Mouse (Mus musculus): ENCODE measurements at regions not wholly inside any gene's neighbourhood (a gene's known extent, or its start where the extent isn't known, plus 50 kb on each side); places are given as distances from the start of the nearest gene placed in this dataset.
A peak's percentile ranks its signal among the peaks of the same experiment; 100 is the strongest.

DNA sequence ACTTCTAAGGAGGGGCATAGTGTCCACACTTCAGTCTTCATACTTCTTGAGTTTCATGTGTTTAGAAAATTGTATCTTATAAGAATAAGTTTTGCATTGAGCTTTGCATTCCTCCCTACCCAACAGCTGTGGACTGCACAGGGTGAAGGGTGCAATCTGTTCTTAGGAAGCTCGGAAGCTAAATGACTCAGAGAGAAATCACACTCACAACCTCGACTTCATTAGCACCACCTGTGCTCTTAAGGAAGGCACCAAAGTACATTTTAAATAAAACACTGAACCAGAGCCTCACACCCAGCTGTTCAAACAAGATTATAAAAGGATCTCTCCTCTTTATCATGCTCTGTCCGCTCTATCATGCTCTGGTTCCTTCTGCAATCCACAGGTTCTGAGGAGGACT is 110.1 kb upstream of the Actbl2 start:
- no peak for DNase-seq (ENCODE audit: low spot score in 2 of 2)

- DNase-seq (ENCODE audit: low spot score in 2 of 2) = no peak
These were observed 96.7 kb upstream of the Actbl2 start for GRCm38 (mm10) chr13:111157921-111158638.

DNA sequence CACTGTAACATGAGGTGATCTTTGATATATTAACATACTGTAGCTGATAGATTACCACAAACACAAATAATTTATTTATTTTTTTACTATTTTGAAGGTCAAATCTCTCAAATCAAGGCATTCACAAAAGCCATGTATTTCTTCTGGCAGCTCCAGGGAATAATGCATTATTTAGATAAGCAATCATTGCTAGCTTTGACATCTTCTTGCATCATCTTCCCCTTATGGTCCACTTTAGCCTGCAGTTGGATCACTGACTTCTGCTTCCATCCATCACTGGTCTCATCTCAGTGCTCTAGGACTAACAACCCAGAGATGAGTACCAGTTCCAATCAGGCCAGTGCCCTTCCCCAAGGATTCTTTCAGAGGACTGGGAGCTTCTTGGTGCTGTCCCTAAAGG is 95.3 kb upstream of the Actbl2 start:
- no peak for DNase-seq (ENCODE audit: low spot score in 2 of 2)

DNA sequence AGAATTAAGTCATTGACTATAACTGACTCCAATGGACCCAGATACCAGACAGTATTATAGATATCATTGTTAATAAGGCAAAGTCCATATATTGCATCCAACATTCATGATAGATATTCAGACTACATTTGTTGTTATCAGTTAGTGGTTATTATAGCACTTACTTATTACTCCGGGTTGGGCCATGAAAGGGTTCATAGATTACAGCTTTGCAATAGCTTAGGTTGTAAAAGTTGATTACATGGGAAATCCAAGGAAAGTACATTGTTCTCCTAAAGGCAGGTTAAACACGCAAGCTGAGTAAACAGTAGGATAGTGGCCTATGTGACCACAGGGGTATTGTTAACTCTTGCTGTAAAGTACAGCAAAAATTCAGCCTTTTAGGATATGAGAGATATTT is 89.3 kb upstream of the Actbl2 start:
- no peak for DNase-seq (ENCODE audit: low spot score in 2 of 2)

GRCm38 (mm10) chr13:111170269-111171165 is 84.3 kb upstream of the Actbl2 start:
- DNase-seq (ENCODE audit: low spot score in 2 of 2) = no peak

- DNase-seq (ENCODE audit: low spot score in 2 of 2) = peak; percentile 5 to 31
These were observed 75.6 kb upstream of the Actbl2 start for GRCm38 (mm10) chr13:111179186-111179585.

DNA sequence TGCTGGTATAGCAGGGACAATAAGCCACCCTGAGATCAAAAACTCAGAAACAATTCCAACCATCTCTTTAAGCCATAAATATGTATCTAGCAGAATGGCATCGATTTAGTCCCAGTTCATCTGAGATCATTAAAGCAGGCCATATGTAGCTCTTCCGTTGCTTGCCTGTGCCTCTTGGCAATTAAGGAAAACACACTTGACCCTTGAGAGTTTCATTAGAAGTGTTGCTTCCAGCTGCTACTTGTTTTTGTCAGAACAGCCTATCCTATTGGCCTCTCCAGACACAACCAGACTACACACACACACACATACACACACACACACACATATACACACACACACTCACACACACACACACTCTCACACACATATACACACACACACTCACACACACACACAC is 71.5 kb upstream of the Actbl2 start:
- no peak for DNase-seq (ENCODE audit: low spot score in 2 of 2)

DNA sequence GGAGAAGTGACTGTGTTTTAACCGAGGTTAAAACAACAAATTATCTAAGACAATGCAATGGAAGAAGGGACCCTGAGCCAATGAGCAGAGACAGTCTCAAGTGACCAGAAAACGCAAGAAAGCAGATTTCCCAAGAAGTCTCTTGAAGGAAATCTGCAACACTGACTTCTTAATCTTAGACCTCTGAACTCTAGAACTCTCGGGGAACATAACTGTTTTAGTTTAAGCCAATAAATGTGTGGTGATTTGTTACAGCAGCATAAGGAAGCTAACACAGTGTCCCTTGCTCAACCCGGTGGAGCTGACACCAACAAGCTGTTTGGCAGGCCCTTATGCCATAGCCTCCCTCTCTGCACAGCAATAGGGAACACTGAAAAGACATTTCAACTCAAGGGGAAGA is 69.0 kb upstream of the Actbl2 start:
- no peak for DNase-seq (ENCODE audit: low spot score in 2 of 2)

GRCm38 (mm10) chr13:111186833-111187232 is 68.0 kb upstream of the Actbl2 start:
- no peak for DNase-seq (ENCODE audit: low spot score in 2 of 2)

GRCm38 (mm10) chr13:111193919-111194318 is 60.9 kb upstream of the Actbl2 start:
- no peak for DNase-seq (ENCODE audit: low spot score in 2 of 2)

GRCm38 (mm10) chr13:111194337-111194736 is 60.5 kb upstream of the Actbl2 start:
- DNase-seq (ENCODE audit: low spot score in 2 of 2) = peak in 1 of 2 experiments; percentile 21

DNA sequence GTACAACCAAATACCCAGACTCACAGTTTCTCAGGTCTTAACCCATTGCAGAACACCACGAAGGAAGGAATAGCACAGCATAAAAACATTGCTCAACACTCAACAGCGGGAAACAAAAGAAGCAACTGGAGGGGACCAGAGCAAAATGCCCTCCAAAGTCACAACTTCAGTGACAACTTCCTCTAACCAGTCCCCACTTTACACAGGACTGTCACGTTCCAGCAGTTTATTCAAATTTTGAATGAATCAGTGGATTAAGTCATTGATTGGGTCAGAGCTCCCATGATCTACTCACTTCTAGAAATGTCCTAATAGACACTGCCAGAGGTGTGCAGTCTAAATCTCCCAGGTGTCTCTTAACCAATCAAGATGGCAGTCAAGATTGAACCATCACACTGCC is 53.3 kb upstream of the Actbl2 start:
- DNase-seq (ENCODE audit: low spot score in 2 of 2) = no peak

DNA sequence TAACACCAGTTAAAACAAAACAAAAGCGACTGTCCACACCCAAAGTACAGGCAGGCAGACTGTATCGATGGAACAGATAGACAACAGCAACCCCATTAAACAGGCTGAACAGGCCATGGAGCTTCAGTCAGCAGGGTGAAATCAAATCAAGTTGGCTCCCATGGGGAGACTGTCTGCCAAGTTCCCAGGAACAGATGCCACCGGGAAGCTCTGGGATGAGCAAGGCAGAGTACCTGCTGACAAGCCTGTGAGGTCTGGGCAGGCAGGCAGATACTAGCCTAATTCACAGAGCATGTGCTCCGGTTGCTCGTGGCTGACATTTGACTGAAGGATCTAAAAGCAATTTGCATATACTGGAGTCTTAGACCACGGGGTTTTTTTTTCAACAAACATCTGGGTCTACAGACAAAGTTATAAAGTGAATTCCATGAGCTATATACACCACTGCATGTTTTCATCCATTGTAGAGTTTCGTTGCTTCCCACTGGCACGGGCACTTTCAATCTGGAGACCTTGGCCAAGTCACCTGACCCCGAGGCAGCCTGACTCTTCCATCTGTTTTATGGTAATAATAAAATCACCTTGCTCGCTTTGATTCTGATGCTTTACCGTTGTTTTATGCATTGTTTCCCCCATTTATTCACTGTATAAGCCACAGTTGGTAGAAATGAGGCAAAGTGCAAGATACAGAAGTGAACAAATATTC is 50.1 kb upstream of the Actbl2 start:
- DNase-seq (ENCODE audit: low spot score in 2 of 2) = no peak
